Mouse (Mus musculus) adipose tissue, adult 10 weeks (tissue): Measurements from ENCODE around the gene Serpina1e. TPM values are rescaled to one million over a fixed set of nuclear protein-coding genes. Genes with fewer than 3 reads are reported as not detected.

Source experiments
- polyA plus RNA-seq: library from polyadenylated mRNA; stranded (reverse); fragments of 350-450 nt; fragmentation: Illumina TruSeq; extraction: RNeasy Lipid Tissue Mini Kit (QIAGEN cat#74804); gene quantifications from one replicate; pipeline ENCODE4 v1.2.3, GENCODE M21; 2014; ENCODE audit warnings: low read depth, low replicate concordance

The Serpina1e gene
- not detected for polyA plus RNA-seq

DNA sequence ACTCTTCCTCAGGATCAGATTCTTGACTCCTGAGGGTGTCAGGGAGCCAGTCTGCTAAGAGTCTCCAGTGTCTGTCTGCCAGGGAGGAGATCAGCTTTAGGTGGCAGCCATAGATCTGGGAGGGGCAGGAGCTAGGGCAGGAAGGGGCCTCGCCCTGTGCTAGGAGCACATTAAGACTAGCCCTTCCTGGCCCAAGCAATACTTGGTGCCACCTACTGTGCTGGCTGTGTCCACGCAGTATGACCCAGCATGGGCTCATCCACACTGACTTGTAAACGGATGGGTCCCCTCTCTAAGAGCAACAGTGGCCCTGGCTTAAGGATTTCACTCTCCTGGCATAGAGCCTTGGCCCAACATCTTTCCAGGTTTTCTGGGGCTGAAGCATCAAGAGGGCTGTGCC lies at the start of gene Serpina1e:
TSS of gene Serpina1e (minus strand) at position 178 of the 400 bp plus-strand sequence.

DNA sequence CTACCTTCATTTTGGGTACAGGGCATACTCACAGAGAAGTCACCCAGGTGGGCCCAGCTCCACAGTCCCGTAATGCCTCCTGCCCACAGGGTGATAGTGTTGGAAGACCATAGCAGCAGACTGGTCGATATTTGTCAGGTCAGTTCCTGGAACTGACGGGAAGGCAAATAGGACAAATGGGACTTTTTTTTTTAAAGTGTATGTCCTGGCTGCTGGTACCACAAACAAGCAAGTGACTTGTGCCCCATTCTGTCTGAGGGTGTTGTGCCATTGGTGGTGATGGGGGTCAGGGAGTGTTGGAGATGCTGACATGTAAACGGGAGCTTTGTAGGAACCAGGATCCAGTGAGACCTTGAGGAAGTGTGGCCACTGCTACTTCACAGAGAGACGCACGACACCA lies 31.1 kb upstream of the Serpina1e start, which contains the start of gene Serpina11:
TSS of gene Serpina11 (minus strand) at position 101 of the 400 bp plus-strand sequence.

DNA sequence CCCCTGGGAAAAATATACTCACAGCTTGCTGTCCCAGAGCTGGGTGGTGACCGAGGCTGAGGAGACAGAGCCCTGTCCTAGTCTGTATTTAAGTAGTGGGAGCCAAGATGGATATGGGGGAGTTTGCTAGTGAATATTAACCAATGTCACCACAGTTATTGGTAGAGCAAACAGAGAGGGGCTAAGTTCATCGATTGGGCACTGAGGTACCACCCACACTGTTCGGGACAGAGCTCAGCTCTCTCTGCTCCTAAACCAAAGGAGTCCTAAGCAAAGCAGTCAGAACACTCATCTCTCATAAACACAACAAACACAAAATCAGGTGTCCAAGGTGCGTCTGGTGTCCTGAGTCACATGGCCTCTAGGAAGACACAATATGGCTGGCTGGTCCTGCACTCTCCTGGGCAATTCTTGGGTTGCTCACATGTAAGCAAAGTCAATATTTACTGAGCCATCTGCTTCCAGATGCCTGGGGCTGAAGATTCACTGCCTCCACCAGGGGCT lies 53.9 kb downstream of the Serpina1e start, which contains the start of gene Serpina1c:
TSS of gene Serpina1c (minus strand) at position 51 of the 504 bp plus-strand sequence.

Other genes starting within 250 kb of the Serpina1e start
- 0.46 TPM for gene Serpina1d, start 185.4 kb downstream of the Serpina1e start, polyA plus RNA-seq
- gene Serpina1b, start 128.6 kb downstream of the Serpina1e start, polyA plus RNA-seq: 0.24 TPM
- 0.52 TPM for gene Serpina1a, start 95.4 kb downstream of the Serpina1e start, polyA plus RNA-seq
- not detected for gene Serpina1c, start 54.1 kb downstream of the Serpina1e start, polyA plus RNA-seq
- not detected for gene Serpina11, start 31.0 kb upstream of the Serpina1e start, polyA plus RNA-seq
- not detected for gene Serpina9, start 54.8 kb upstream of the Serpina1e start, polyA plus RNA-seq
- gene Serpina12, start 85.5 kb upstream of the Serpina1e start, polyA plus RNA-seq: not detected
- gene Serpina5, start 142.1 kb upstream of the Serpina1e start, polyA plus RNA-seq: 2.0 TPM
- 0.69 TPM for gene Serpina3a, start 153.7 kb upstream of the Serpina1e start, polyA plus RNA-seq
- gene Serpina3b, start 169.0 kb upstream of the Serpina1e start, polyA plus RNA-seq: 2.8 TPM
- 69.9 TPM for gene Serpina3c, start 194.9 kb upstream of the Serpina1e start, polyA plus RNA-seq